Mouse (Mus musculus): ENCODE results near the gene Ugt1a5.

DNA sequence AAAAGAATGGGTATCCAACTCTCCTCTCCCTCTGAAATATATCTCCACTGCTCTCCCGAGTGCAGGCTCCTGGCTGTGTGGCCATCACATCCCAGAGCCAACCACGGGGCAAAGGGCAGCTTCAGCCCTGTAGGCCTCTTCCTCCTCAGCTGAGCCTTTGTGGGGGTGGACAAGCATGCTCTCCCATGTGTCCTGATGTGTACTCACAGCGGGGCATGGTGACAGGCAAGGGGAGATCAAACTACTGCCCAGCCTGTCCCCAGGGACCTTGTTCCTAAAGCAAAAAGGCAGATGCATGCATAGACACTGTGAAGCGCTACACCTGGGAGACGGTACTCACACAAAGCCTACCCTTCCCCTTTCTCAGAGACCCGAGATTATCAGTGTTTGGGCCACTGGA is 94.3 kb downstream of the Ugt1a5 start:
- TF ChIP-seq CTCF (IDR thresholded peaks at IDR 0.05 in 2 of 3, conservative IDR thresholded peaks at IDR 0.05 in 1 of 3; ENCODE audit: control insufficient read depth in 1 of 3, insufficient read depth in 1 of 3, low read depth in 2 of 3, low read length in 3 of 3, poor library complexity in 1 of 3, severe bottlenecking in 1 of 3) (no peak), EP300 (IDR thresholded peaks at IDR 0.05; ENCODE audit: low read depth in 1 of 2, low read length in 2 of 2) (no peak)
